Mouse (Mus musculus) forebrain, embryonic 15.5 days (tissue): ENCODE data around the gene Fancb. TPM values are rescaled to one million over a fixed set of nuclear protein-coding genes. Genes with fewer than 3 reads are reported as not detected.
A peak's percentile ranks its signal among the peaks of the same experiment; 100 is the strongest.

Experiments used
- ATAC-seq: fragments of 200-750 bp; cut with Nextera tagmentation; replicated peaks from 2 replicates; pipeline ENCODE4 v1.8.0; 2017; ENCODE audit warnings: mild to moderate bottlenecking, moderate TSS enrichment, moderate library complexity
- H3K27ac ChIP-seq: fragments of 300-500 bp; sonication (generic); replicated peaks from 2 replicates; pipeline ENCODE4 v1.5.1; 2015; ENCODE audit warnings: mild to moderate bottlenecking, inconsistent platforms
- H3K27me3 ChIP-seq: fragments of 300-500 bp; sonication (generic); 2 replicates; pipeline ENCODE4 v1.6.1; 2015; ENCODE audit warnings: inconsistent platforms
- H3K36me3 ChIP-seq: fragments of 300-500 bp; sonication (generic); 2 replicates; pipeline ENCODE4 v1.6.1; 2015; ENCODE audit warnings: mild to moderate bottlenecking, inconsistent platforms
- H3K4me1 ChIP-seq: fragments of 300-500 bp; sonication (generic); 2 replicates; pipeline ENCODE4 v1.6.1; 2015; ENCODE audit warnings: inconsistent platforms
- H3K4me2 ChIP-seq: fragments of 300-500 bp; sonication (generic); replicated peaks from 2 replicates; pipeline ENCODE4 v1.6.1; 2015; ENCODE audit warnings: mild to moderate bottlenecking, inconsistent platforms
- H3K4me3 ChIP-seq: fragments of 300-500 bp; sonication (generic); 2 replicates; pipeline ENCODE4 v1.5.1; 2015; ENCODE audit warnings: mild to moderate bottlenecking, inconsistent platforms
- H3K9ac ChIP-seq: fragments of 300-500 bp; sonication (generic); replicated peaks from 2 replicates; pipeline ENCODE4 v1.6.1; 2015; ENCODE audit warnings: mild to moderate bottlenecking, inconsistent platforms
- H3K9me3 ChIP-seq: fragments of 300-500 bp; sonication (generic); 2 replicates; pipeline ENCODE4 v1.6.1; 2016; ENCODE audit warnings: inconsistent platforms
- WGBS: fragments of 180-500 bp; shearing (Covaris S2); methylation state at CpG from one replicate; pipeline ENCODE4 v1.1.7; 2015; ENCODE audit warnings: mixed read lengths; 5-methylcytosine and 5-hydroxymethylcytosine counted together
- polyA plus RNA-seq: library from polyadenylated mRNA; unstranded; fragments of >200 nt; fragmentation: Nextera tagmentation; extraction: Ambion mirVana; gene quantifications from 2 replicates; pipeline ENCODE4 v1.2.1, GENCODE M21; 2015

Gene Fancb
- 4.1 and 4.8 TPM in 2 replicates for polyA plus RNA-seq

- Histone ChIP-seq H3K4me3 (peak within 1 kb of the TSS; percentile 58), H3K9ac (peak within 1 kb of the TSS; percentile 68), H3K9me3 (no peaks in the 10 kb centered on the region), H3K4me1 (peaks cover 14% of the 10 kb centered on the region), H3K27me3 (no peaks in the 10 kb centered on the region), H3K36me3 (no peaks in the 10 kb centered on the region), H3K27ac (peak within 1 kb of the TSS; percentile 68), H3K4me2 (peak within 1 kb of the TSS; percentile 41)
- ATAC-seq = peak; percentile 100
- 14% methylated on average over 26 of the region's 26 CpGs for WGBS
Observed at GRCm38 (mm10) chrX:164980193-164980775, at the start of gene Fancb, which contains the start of gene Mospd2. TSS of gene Fancb (plus strand) at chrX:164980592. TSS of gene Mospd2 (minus strand) at chrX:164980375.

- H3K4me2 ChIP-seq = no peak overlapping the region
- no peaks in the 10 kb centered on the region for H3K27me3 ChIP-seq
- H3K9ac ChIP-seq = no peak overlapping the region
- H3K9me3 ChIP-seq = no peaks in the 10 kb centered on the region
- H3K4me3 ChIP-seq = no peak overlapping the region
- H3K36me3 ChIP-seq = peaks cover 3% of the 10 kb centered on the region; the same call in 1 of the 2 replicates
- H3K4me1 ChIP-seq = no peaks in the 10 kb centered on the region
- ATAC-seq = no peak
- no peak overlapping the region for H3K27ac ChIP-seq
- WGBS = 97% methylated on average over 5 of the region's 5 CpGs
Observed at GRCm38 (mm10) chrX:164941540-164941939, 38.9 kb upstream of the Fancb start.

- no peak overlapping the region for H3K4me3 ChIP-seq
- no peak for ATAC-seq
- no peak overlapping the region for H3K27ac ChIP-seq
- no peak overlapping the region for H3K9ac ChIP-seq
- no peak overlapping the region for H3K4me2 ChIP-seq
- no peaks in the 10 kb centered on the region for H3K27me3 ChIP-seq
- H3K9me3 ChIP-seq = no peaks in the 10 kb centered on the region
- H3K4me1 ChIP-seq = no peaks in the 10 kb centered on the region
- no peaks in the 10 kb centered on the region for H3K36me3 ChIP-seq
- 76% methylated on average over 11 of the region's 11 CpGs for WGBS
Observed at GRCm38 (mm10) chrX:164951858-164952576, 28.4 kb upstream of the Fancb start.

GRCm38 (mm10) chrX:164952601-164953375, 27.6 kb upstream of the Fancb start:
- Histone ChIP-seq H3K9ac (no peak overlapping the region), H3K36me3 (no peaks in the 10 kb centered on the region), H3K4me3 (no peak overlapping the region), H3K4me1 (no peaks in the 10 kb centered on the region), H3K27ac (peak overlapping the region; percentile 31; the same call in 1 of the 2 replicates), H3K9me3 (no peaks in the 10 kb centered on the region), H3K27me3 (no peaks in the 10 kb centered on the region), H3K4me2 (no peak overlapping the region)
- no peak for ATAC-seq
- WGBS = 72% methylated on average over 5 of the region's 5 CpGs

GRCm38 (mm10) chrX:164965750-164966448, 14.5 kb upstream of the Fancb start:
- 84% methylated on average over 3 of the region's 3 CpGs for WGBS

GRCm38 (mm10) chrX:164971206-164971605, 9.2 kb upstream of the Fancb start:
- Histone ChIP-seq H3K9me3 (no peaks in the 10 kb centered on the region), H3K36me3 (no peaks in the 10 kb centered on the region), H3K27me3 (no peaks in the 10 kb centered on the region), H3K4me2 (no peak overlapping the region), H3K4me1 (no peaks in the 10 kb centered on the region), H3K4me3 (no peak overlapping the region), H3K27ac (no peak overlapping the region), H3K9ac (no peak overlapping the region)
- ATAC-seq = no peak
- 55% methylated on average over 3 of the region's 3 CpGs for WGBS

More at GRCm38 (mm10) chrX:164965750-164966448, 14.5 kb upstream of the Fancb start:
- Histone ChIP-seq H3K27me3 (no peaks in the 10 kb centered on the region), H3K9me3 (no peaks in the 10 kb centered on the region), H3K4me2 (no peak overlapping the region), H3K9ac (no peak overlapping the region), H3K4me1 (no peaks in the 10 kb centered on the region), H3K4me3 (no peak overlapping the region), H3K27ac (no peak overlapping the region), H3K36me3 (peaks cover 2% of the 10 kb centered on the region; the same call in 1 of the 2 replicates)
- no peak for ATAC-seq

- no peak overlapping the region for H3K27ac ChIP-seq
- no peaks in the 10 kb centered on the region for H3K27me3 ChIP-seq
- no peak overlapping the region for H3K9ac ChIP-seq
- H3K36me3 ChIP-seq = no peaks in the 10 kb centered on the region
- no peaks in the 10 kb centered on the region for H3K9me3 ChIP-seq
- WGBS = 98% methylated on average over 2 of the region's 2 CpGs
- peaks cover 14% of the 10 kb centered on the region for H3K4me1 ChIP-seq
- ATAC-seq = no peak
- 0 out of 2 replicates have a peak overlapping the region, but pooled peaks have one; percentile 41 for H3K4me2 ChIP-seq
- H3K4me3 ChIP-seq = peak overlapping the region; percentile 58; the same call in 1 of the 2 replicates
Observed at GRCm38 (mm10) chrX:164978866-164979265, 1.5 kb upstream of the Fancb start.

- Histone ChIP-seq H3K9ac (no peak overlapping the region), H3K4me1 (no peaks in the 10 kb centered on the region), H3K27me3 (no peaks in the 10 kb centered on the region), H3K27ac (no peak overlapping the region), H3K4me2 (no peak overlapping the region), H3K36me3 (no peaks in the 10 kb centered on the region), H3K4me3 (no peak overlapping the region), H3K9me3 (no peaks in the 10 kb centered on the region)
- ATAC-seq = no peak
- 26% methylated on average over 4 of the region's 4 CpGs for WGBS
Observed at GRCm38 (mm10) chrX:165003141-165003540, 22.7 kb downstream of the Fancb start.

GRCm38 (mm10) chrX:165004779-165005324, 24.5 kb downstream of the Fancb start, which contains the start of gene Gm17604:
TSS of gene Gm17604 (minus strand) at chrX:165004829.
- H3K4me2 ChIP-seq = no peak within 1 kb of the TSS
- H3K9ac ChIP-seq = no peak within 1 kb of the TSS
- no peak within 1 kb of the TSS for H3K4me3 ChIP-seq
- no peaks in the 10 kb centered on the region for H3K36me3 ChIP-seq
- no peaks in the 10 kb centered on the region for H3K27me3 ChIP-seq
- no peak within 1 kb of the TSS for H3K27ac ChIP-seq
- H3K4me1 ChIP-seq = no peaks in the 10 kb centered on the region
- no peak for ATAC-seq
- no peaks in the 10 kb centered on the region for H3K9me3 ChIP-seq
